Mouse (Mus musculus): ENCODE measurements at regions not wholly inside any gene's neighbourhood (a gene's known extent, or its start where the extent isn't known, plus 50 kb on each side); places are given as distances from the start of the nearest gene placed in this dataset.

GRCm38 (mm10) chr8:116167874-116168273, 336.9 kb upstream of the Dynlrb2 start:
- H3K4me1 ChIP-seq (ENCODE audit: control insufficient read depth, insufficient read depth), result no peaks in the 10 kb centered on the region
- peaks cover 3% of the 10 kb centered on the region; the same call in 1 of the 2 replicates for H3K27me3 ChIP-seq (ENCODE audit: control insufficient read depth, insufficient read depth, low read length)
- TF ChIP-seq EP300 (IDR thresholded peaks at IDR 0.05; ENCODE audit: low read depth) (no peak), CTCF (IDR thresholded peaks at IDR 0.05; ENCODE audit: low read depth) (no peak)
- H3K4me2 ChIP-seq (ENCODE audit: low read depth, low read length), result no peak overlapping the region
- H3K9me3 ChIP-seq (replicated peaks; ENCODE audit: control insufficient read depth, low read length), result no peaks in the 10 kb centered on the region
- H3K4me3 ChIP-seq (ENCODE audit: low read depth, low read length), result no peak overlapping the region
- 23% methylated on average over 4 of the region's 4 CpGs for WGBS
- H3K27ac ChIP-seq (ENCODE audit: low read depth), result no peak overlapping the region
- no peak for DNase-seq (ENCODE audit: low spot score)
- no peak for ATAC-seq (ENCODE audit: insufficient read depth, low read depth)
- no peaks in the 10 kb centered on the region for H3K36me3 ChIP-seq (replicated peaks; ENCODE audit: control insufficient read depth, insufficient read depth, low read length)
- H3K9ac ChIP-seq (replicated peaks; ENCODE audit: low read depth, low read length), result no peak overlapping the region

DNA sequence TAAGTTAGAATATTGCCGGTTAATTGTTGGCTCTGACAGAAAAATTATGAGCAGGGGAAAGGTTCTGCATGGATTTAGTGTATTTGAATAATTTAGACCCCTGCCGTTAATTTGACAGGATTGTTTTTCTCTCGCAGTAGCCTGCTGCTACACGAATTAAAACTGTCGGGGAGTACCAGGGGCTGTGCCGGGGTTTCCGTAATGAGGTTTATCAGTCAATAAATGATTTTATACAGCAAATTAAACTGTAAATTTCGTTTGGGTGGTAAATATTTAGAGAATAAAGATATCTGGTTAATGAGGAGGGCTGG, 339.8 kb upstream of the Dynlrb2 start:
- Histone ChIP-seq H3K4me1 (ENCODE audit: control insufficient read depth, insufficient read depth) (no peaks in the 10 kb centered on the region), H3K4me3 (ENCODE audit: low read depth, low read length) (no peak overlapping the region), H3K27me3 (ENCODE audit: control insufficient read depth, insufficient read depth, low read length) (peaks cover 3% of the 10 kb centered on the region; the same call in 1 of the 2 replicates), H3K36me3 (replicated peaks; ENCODE audit: control insufficient read depth, insufficient read depth, low read length) (no peaks in the 10 kb centered on the region), H3K4me2 (ENCODE audit: low read depth, low read length) (no peak overlapping the region), H3K27ac (ENCODE audit: low read depth) (no peak overlapping the region), H3K9me3 (replicated peaks; ENCODE audit: control insufficient read depth, low read length) (no peaks in the 10 kb centered on the region), H3K9ac (replicated peaks; ENCODE audit: low read depth, low read length) (no peak overlapping the region)
- 36% methylated on average over 8 of the region's 8 CpGs for WGBS
- DNase-seq (ENCODE audit: low spot score) (no peak), ATAC-seq (ENCODE audit: insufficient read depth, low read depth) (no peak)
- TF ChIP-seq CTCF (IDR thresholded peaks at IDR 0.05; ENCODE audit: low read depth) (no peak), EP300 (IDR thresholded peaks at IDR 0.05; ENCODE audit: low read depth) (no peak)

DNA sequence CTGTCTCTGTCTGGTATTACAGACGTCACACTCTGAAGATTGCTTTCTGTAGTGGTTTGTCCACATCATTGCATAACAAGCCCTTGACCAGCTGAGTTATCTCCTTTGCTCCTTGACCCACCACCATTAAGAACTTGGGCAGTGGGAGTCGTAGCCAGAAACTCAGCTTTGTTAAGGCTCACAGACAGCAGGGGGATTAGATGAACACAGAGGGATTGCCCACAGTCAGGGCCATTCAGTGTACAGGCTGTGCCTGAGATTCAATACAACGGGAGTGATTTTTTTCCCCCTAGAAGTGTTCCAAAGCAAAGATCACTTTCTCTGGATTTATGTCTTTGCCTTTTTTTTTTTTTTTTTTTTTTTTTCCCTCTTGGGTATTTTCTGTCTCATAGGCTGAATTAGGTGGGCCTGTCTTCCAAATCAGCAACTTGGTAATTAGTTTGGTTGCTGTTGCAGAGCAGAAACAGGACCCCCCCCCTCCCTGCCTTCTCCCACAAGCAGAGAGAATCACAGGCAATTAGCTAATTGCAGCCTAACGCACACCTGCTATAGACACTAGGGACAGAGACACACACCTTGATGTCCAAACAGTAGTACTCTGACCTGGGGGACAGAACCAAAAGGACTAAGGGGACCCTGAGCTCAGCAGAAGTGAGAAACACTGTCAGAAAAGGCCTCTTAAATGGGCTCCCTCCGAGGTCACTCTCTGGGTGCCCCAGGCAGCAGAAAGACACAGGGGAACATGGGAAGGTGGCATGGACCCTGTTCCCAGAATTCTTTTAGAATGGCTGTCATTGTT, 340.4 kb upstream of the Dynlrb2 start:
- 62% methylated on average over 5 of the region's 5 CpGs for WGBS
- Histone ChIP-seq H3K9me3 (replicated peaks; ENCODE audit: control insufficient read depth, low read length) (no peaks in the 10 kb centered on the region), H3K9ac (replicated peaks; ENCODE audit: low read depth, low read length) (no peak overlapping the region), H3K4me3 (ENCODE audit: low read depth, low read length) (no peak overlapping the region), H3K4me1 (ENCODE audit: control insufficient read depth, insufficient read depth) (no peaks in the 10 kb centered on the region), H3K27ac (ENCODE audit: low read depth) (no peak overlapping the region), H3K4me2 (ENCODE audit: low read depth, low read length) (no peak overlapping the region), H3K27me3 (ENCODE audit: control insufficient read depth, insufficient read depth, low read length) (peaks cover 3% of the 10 kb centered on the region; the same call in 1 of the 2 replicates), H3K36me3 (replicated peaks; ENCODE audit: control insufficient read depth, insufficient read depth, low read length) (no peaks in the 10 kb centered on the region)
- TF ChIP-seq EP300 (IDR thresholded peaks at IDR 0.05; ENCODE audit: low read depth) (no peak), CTCF (IDR thresholded peaks at IDR 0.05; ENCODE audit: low read depth) (no peak)
- no peak for DNase-seq (ENCODE audit: low spot score)
- ATAC-seq (ENCODE audit: insufficient read depth, low read depth), result no peak

DNA sequence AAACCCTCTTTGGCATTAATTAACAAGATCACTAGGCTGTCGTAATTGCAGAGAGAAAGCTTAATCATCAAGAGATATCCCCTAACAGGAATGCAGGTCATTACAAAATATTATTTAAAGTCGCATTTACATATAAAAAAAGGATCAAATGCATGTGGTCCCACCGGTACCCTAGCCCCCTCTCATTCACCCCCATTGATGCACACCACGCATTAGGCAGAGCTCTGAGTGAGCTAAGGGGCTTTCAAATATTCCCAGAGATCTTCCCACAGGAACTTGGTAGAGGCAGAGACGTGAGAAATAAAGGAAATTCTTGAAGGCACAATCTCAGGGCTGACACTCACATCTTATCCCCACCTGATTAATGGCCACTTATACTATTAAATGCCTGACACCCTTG, 343.8 kb upstream of the Dynlrb2 start:
- WGBS, result 61% methylated on average over 5 of the region's 5 CpGs
- Histone ChIP-seq H3K9ac (replicated peaks; ENCODE audit: low read depth, low read length) (no peak overlapping the region), H3K27ac (ENCODE audit: low read depth) (no peak overlapping the region), H3K36me3 (replicated peaks; ENCODE audit: control insufficient read depth, insufficient read depth, low read length) (no peaks in the 10 kb centered on the region), H3K4me3 (ENCODE audit: low read depth, low read length) (no peak overlapping the region), H3K27me3 (ENCODE audit: control insufficient read depth, insufficient read depth, low read length) (peaks cover 3% of the 10 kb centered on the region; the same call in 1 of the 2 replicates), H3K4me2 (ENCODE audit: low read depth, low read length) (no peak overlapping the region), H3K9me3 (replicated peaks; ENCODE audit: control insufficient read depth, low read length) (no peaks in the 10 kb centered on the region), H3K4me1 (ENCODE audit: control insufficient read depth, insufficient read depth) (no peaks in the 10 kb centered on the region)
- ATAC-seq (ENCODE audit: insufficient read depth, low read depth), result no peak
- no peak for DNase-seq (ENCODE audit: low spot score)
- TF ChIP-seq EP300 (IDR thresholded peaks at IDR 0.05; ENCODE audit: low read depth) (no peak), CTCF (IDR thresholded peaks at IDR 0.05; ENCODE audit: low read depth) (no peak)

DNA sequence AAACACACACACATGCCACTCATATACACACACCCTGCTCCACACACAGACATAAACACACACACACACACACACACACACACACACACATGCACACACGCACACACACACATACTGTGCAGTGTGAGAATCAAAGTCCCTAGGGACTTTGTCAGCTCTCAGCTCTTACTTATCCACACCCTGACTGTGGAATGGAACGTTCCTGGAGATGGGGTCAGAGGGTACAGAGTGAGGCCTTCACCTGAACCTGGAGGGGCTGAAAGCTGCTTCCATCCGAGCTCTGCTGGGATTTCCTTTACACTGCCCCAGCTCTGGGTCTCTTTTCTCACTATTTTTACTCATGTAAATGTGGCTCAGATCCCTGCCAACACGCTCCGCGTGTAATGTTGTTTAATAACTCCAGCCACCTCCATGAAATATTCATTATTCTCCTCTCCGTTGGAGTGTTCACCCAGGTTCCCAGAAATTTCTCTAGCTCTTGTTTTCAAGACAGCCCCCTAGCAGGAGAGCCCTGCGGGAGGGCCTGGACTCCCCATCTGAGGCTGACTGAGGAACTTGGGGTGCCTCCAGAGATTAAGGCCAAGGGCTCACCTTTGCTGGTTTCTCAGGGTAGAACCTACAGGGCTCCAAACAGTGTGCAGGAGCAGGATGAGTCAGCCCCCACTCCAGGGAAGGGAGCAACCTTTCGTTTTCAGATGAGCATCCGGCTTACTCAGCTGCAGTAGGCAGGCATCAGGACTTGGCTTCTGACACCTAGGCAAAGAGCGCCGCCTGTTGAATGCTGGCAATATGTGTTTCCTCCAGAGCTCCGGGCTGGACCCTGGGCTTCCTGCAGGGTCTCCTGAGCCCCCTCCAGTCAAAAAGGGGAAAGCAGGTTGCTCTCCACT, 360.8 kb upstream of the Dynlrb2 start:
- no peaks in the 10 kb centered on the region for H3K27me3 ChIP-seq (ENCODE audit: control insufficient read depth, insufficient read depth, low read length)
- H3K4me1 ChIP-seq (ENCODE audit: control insufficient read depth, insufficient read depth), result no peaks in the 10 kb centered on the region
- DNase-seq (ENCODE audit: low spot score) (peak; percentile 22), ATAC-seq (ENCODE audit: insufficient read depth, low read depth) (0 out of 2 replicates have a peak, but pooled peaks have one; percentile 11)
- TF ChIP-seq EP300 (IDR thresholded peaks at IDR 0.05; ENCODE audit: low read depth), result no peak
- peak; percentile 49 for TF ChIP-seq CTCF (IDR thresholded peaks at IDR 0.05; ENCODE audit: low read depth)
- no peak overlapping the region for H3K9ac ChIP-seq (replicated peaks; ENCODE audit: low read depth, low read length)
- no peak overlapping the region for H3K4me3 ChIP-seq (ENCODE audit: low read depth, low read length)
- no peak overlapping the region for H3K27ac ChIP-seq (ENCODE audit: low read depth)
- H3K36me3 ChIP-seq (replicated peaks; ENCODE audit: control insufficient read depth, insufficient read depth, low read length), result no peaks in the 10 kb centered on the region
- WGBS, result 43% methylated on average over 13 of the region's 13 CpGs
- no peaks in the 10 kb centered on the region for H3K9me3 ChIP-seq (replicated peaks; ENCODE audit: control insufficient read depth, low read length)
- H3K4me2 ChIP-seq (ENCODE audit: low read depth, low read length), result no peak overlapping the region
